22 mouse cellular contexts compared by ENCODE assay signal in the genomic region with DNA sequence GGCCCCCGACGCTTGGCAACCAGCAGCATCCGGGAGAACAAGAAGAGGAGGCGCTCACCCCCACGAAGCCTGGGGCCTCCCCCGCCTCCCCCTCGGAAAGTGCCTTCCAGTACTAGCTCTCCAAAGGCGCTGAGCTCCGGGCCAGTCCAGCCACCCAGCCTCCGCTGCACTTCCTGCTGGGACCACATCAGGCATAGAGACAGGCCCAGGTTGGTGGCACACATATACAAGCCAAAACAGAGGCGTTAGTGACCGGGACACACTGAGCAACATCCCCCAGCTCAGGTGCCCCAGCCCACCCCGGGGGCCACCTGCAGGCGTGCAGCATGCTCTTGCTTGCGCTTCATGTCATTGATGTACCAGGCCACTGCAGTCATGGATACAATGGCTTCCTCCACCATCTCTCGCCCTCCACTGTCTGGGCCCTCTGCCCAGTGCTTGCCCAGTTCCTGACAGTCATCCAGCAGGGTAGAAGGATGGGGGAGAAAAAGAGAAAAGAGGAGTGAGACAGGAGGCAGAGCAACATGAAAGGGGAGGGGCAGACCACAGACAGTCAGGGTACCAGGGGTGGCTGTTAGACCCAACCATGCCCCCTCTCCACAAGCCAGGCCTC. TPM values are rescaled to one million over a fixed set of nuclear protein-coding genes. Genes with fewer than 3 reads are reported as not detected.
DNase-seq lines count a peak whose midpoint lies in the region; ATAC-seq lines count a peak whose summit lies in the region.
"Had no signal": no experiment of that assay in that cellular context is flagged by ENCODE, and none has a peak within 500 bp of the region (broad histone marks: within the 10 kb centered on the region; RNA-seq: fewer than 3 reads in every experiment).

No protein-coding gene starts in this region.

- H3K27ac ChIP-seq in limb, embryonic 13.5 days, result no peak overlapping the region
- no peak overlapping the region for H3K27ac ChIP-seq in limb, embryonic 10.5 days
- H3K27ac ChIP-seq: hindbrain, embryonic 12.5 days; kidney, postnatal 0 days; left cerebral cortex, adult 2 months had no signal

- WGBS in limb, embryonic 13.5 days, result 92% methylated on average over 16 of the region's 16 CpGs
- WGBS in limb, embryonic 10.5 days, result 92% methylated on average over 16 of the region's 16 CpGs

- peaks cover 76% of the 10 kb centered on the region for H3K36me3 ChIP-seq in limb, embryonic 13.5 days
- peaks cover 77% of the 10 kb centered on the region for H3K36me3 ChIP-seq in limb, embryonic 10.5 days

- peak; percentile 92 for DNase-seq in heart, adult 11 months
- DNase-seq in heart, adult 18-20 months, result no peak
- DNase-seq in limb, embryonic 10.5 days (ENCODE audit: low spot score), result no peak
- peak; percentile 4 for DNase-seq in urinary bladder, postnatal 14 days (ENCODE audit: low spot score)
- DNase-seq in urinary bladder, postnatal 4 days (ENCODE audit: low spot score in 2 of 2), result no peak
- DNase-seq: adrenal gland, adult 8-10 months; B cell, adult 2 months; cerebellum, adult 18-20 months; cerebellum, postnatal 25 days; heart, postnatal 10 days; kidney, adult 2 months; layer of hippocampus, adult 9-11 months; right cerebral cortex, postnatal 14 days had no signal

- H3K4me1 ChIP-seq in limb, embryonic 13.5 days, result peaks cover 24% of the 10 kb centered on the region
- H3K4me1 ChIP-seq in limb, embryonic 10.5 days, result peaks cover 27% of the 10 kb centered on the region

- no peak overlapping the region for H3K4me3 ChIP-seq in limb, embryonic 13.5 days
- no peak overlapping the region for H3K4me3 ChIP-seq in limb, embryonic 10.5 days
- H3K4me3 ChIP-seq: hindbrain, embryonic 12.5 days; left cerebral cortex, adult 2 months had no signal

- ATAC-seq in limb, embryonic 13.5 days (ENCODE audit: low FRiP score, low read depth), result no peak
- ATAC-seq in megakaryocyte, adult 5-6 weeks (ENCODE audit: poor library complexity, severe bottlenecking), result no peak
- ATAC-seq: lung, postnatal 0 days; midbrain, embryonic 16.5 days had no signal

- peak overlapping the region; percentile 45; the same call in 1 of the 2 replicates for H3K9ac ChIP-seq in limb, embryonic 13.5 days
- H3K9ac ChIP-seq: hindbrain, embryonic 12.5 days had no signal

- H3K9me3 ChIP-seq in limb, embryonic 13.5 days, result no peaks in the 10 kb centered on the region
- no peaks in the 10 kb centered on the region for H3K9me3 ChIP-seq in limb, embryonic 10.5 days (replicated peaks)
- H3K9me3 ChIP-seq: G1E; hindbrain, embryonic 12.5 days had no signal

- no peak overlapping the region for H3K4me2 ChIP-seq in limb, embryonic 13.5 days (replicated peaks)
- H3K4me2 ChIP-seq: hindbrain, embryonic 12.5 days had no signal

- H3K27me3 ChIP-seq in limb, embryonic 13.5 days, result no peaks in the 10 kb centered on the region
- H3K27me3 ChIP-seq in limb, embryonic 10.5 days (ENCODE audit: low read depth, poor library complexity, severe bottlenecking), result no peaks in the 10 kb centered on the region
- H3K27me3 ChIP-seq: CH12.LX; hindbrain, embryonic 12.5 days had no signal

RNA-seq across cellular contexts. Expression of gene Plekhg2, which starts 4.6 kb away (rescaled TPM):
- 10 to 100 TPM; 11.3 to 13.4 TPM for total RNA-seq in heart, adult 18-20 months (2021)
- polyA plus RNA-seq in limb, embryonic 13.5 days (2015; fragmentation: Nextera tagmentation; extraction: Ambion mirVana), result 89.5 and 98.3 TPM in 2 replicates
- 90.5 and 118 TPM in 2 replicates for polyA plus RNA-seq in limb, embryonic 10.5 days (2016; fragmentation: Nextera tagmentation; extraction: Ambion mirVana)
- 11.5 and 15.2 TPM in 2 replicates for total RNA-seq in megakaryocyte, adult 5-6 weeks (2015)
- total RNA-seq in megakaryocyte, adult 5-6 weeks (2017), result 6.1 and 6.3 TPM in 2 replicates

RNA-seq across cellular contexts. Expression of gene Zfp36, which starts 12.3 kb away (rescaled TPM):
- total RNA-seq in heart, adult 18-20 months (2021), result 10 to 100 TPM; 18.4 to 27.3 TPM
- polyA plus RNA-seq in limb, embryonic 13.5 days (2015; fragmentation: Nextera tagmentation; extraction: Ambion mirVana), result 8.9 and 10.3 TPM in 2 replicates
- 7.5 and 7.9 TPM in 2 replicates for polyA plus RNA-seq in limb, embryonic 10.5 days (2016; fragmentation: Nextera tagmentation; extraction: Ambion mirVana)
- total RNA-seq in megakaryocyte, adult 5-6 weeks (2015), result 350 and 368 TPM in 2 replicates
- total RNA-seq in megakaryocyte, adult 5-6 weeks (2017), result 118 and 143 TPM in 2 replicates

RNA-seq across cellular contexts. Expression of gene Rps16, which starts 17.3 kb away (rescaled TPM):
- total RNA-seq in heart, adult 18-20 months (2021), result 100 to 1,000 TPM; 517 to 602 TPM
- polyA plus RNA-seq in limb, embryonic 13.5 days (2015; fragmentation: Nextera tagmentation; extraction: Ambion mirVana), result 908 and 932 TPM in 2 replicates
- polyA plus RNA-seq in limb, embryonic 10.5 days (2016; fragmentation: Nextera tagmentation; extraction: Ambion mirVana), result 972 and 1,174 TPM in 2 replicates
- 2,258 and 2,353 TPM in 2 replicates for total RNA-seq in megakaryocyte, adult 5-6 weeks (2015)
- 250 and 448 TPM in 2 replicates for total RNA-seq in megakaryocyte, adult 5-6 weeks (2017)

RNA-seq across cellular contexts. Expression of gene Med29, which starts 24.7 kb away (rescaled TPM):
- total RNA-seq in heart, adult 18-20 months (2021), result 10 to 100 TPM; 21.8 TPM
- polyA plus RNA-seq in limb, embryonic 13.5 days (2015; fragmentation: Nextera tagmentation; extraction: Ambion mirVana), result 47.9 and 55.0 TPM in 2 replicates
- polyA plus RNA-seq in limb, embryonic 10.5 days (2016; fragmentation: Nextera tagmentation; extraction: Ambion mirVana), result 65.1 and 67.0 TPM in 2 replicates
- 14.7 and 15.4 TPM in 2 replicates for total RNA-seq in megakaryocyte, adult 5-6 weeks (2015)
- total RNA-seq in megakaryocyte, adult 5-6 weeks (2017), result 9.0 and 9.4 TPM in 2 replicates

RNA-seq across cellular contexts. Expression of gene Paf1, which starts 25.0 kb away (rescaled TPM):
- 10 to 100 TPM; 39.5 to 44.5 TPM for total RNA-seq in heart, adult 18-20 months (2021)
- polyA plus RNA-seq in limb, embryonic 13.5 days (2015; fragmentation: Nextera tagmentation; extraction: Ambion mirVana), result 77.9 and 89.5 TPM in 2 replicates
- 81.3 and 91.5 TPM in 2 replicates for polyA plus RNA-seq in limb, embryonic 10.5 days (2016; fragmentation: Nextera tagmentation; extraction: Ambion mirVana)
- 42.1 and 46.8 TPM in 2 replicates for total RNA-seq in megakaryocyte, adult 5-6 weeks (2015)
- total RNA-seq in megakaryocyte, adult 5-6 weeks (2017), result 129 and 153 TPM in 2 replicates

Comparison
In these comparisons a context has a peak if more than half of its experiments do, and no peak if none do; other contexts are left out.
1. DNase-seq: peak in heart, adult 11 months (single experiment) and urinary bladder, postnatal 14 days (single experiment); none in heart, adult 18-20 months (0 of 2), limb, embryonic 10.5 days (single experiment) and urinary bladder, postnatal 4 days (0 of 2).
2. RNA of gene Zfp36, which starts 12.3 kb away (total RNA-seq): 118 to 368 TPM in megakaryocyte, adult 5-6 weeks; 18.4 to 27.3 TPM in heart, adult 18-20 months; every median in the first group is over 4 times any median in the second.